Mouse (Mus musculus): ENCODE data around the gene Rab25.

The Rab25 gene

GRCm38 (mm10) chr3:88566536-88567061 lies 18.5 kb upstream of the Rab25 start:
- DNase-seq = no peak

GRCm38 (mm10) chr3:88566116-88566515 lies 18.0 kb upstream of the Rab25 start:
- DNase-seq = no peak

- no peak for DNase-seq
Observed at GRCm38 (mm10) chr3:88563966-88564365, 15.9 kb upstream of the Rab25 start.

DNA sequence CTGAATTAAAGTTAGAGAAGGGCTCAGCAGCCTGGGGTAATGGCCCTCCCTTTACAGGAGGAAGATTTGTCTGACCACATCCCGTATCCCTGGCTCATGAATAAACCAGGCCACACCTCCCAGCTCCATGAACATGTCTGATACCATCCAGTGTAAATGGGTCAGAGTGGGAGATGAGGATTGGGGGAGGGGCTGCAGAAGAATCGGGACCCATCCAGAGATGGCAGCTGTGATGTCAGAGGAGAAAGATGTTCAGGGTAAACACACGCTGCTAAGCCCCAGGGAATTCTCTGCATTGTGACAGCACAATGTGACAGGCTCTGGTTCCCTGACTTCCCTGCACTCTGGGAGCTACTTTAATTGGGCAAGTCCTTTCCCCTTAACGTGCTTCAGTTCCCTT lies 15.3 kb upstream of the Rab25 start:
- DNase-seq = peak; percentile 90

- peak; percentile 71 for DNase-seq
Observed at GRCm38 (mm10) chr3:88561989-88562388, 13.9 kb upstream of the Rab25 start.

DNA sequence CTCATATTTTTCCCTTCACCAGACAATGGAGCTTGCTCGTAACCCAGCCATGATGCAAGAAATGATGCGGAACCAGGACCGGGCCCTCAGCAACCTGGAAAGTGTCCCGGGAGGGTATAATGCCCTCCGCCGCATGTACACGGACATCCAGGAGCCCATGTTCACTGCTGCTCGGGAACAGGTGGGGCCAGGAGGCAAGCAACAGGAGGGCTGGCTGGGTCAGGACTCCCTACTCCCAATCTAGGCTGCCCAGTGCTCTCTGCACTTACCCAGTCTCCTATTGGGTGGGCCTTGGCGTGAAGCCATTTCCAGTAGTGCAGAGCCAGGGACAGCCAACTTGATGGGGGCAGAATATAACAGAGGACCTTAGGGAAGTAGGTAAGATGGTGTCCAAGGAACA lies 11.5 kb upstream of the Rab25 start:
- no peak for DNase-seq

- no peak for DNase-seq
Observed at GRCm38 (mm10) chr3:88556616-88557015, 8.5 kb upstream of the Rab25 start.

DNA sequence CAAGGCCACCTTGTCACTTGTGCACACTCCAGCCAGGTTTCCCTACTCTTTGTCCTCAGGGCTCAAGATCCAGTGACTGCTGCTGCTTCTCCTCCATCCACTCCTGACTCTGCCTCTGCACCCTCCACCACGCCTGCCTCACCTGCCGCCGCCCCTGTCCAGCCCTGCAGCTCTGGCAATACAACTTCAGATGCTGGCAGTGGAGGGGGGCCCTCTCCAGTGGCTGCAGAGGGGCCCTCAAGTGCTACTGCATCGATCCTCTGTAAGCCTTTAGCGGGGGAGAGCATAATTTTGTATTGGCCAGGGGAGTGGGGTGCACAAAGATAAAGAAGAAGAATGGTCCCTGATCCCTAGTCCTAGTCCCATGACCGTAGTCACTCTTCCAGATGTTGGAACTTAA lies 7.6 kb upstream of the Rab25 start:
- DNase-seq = no peak

DNA sequence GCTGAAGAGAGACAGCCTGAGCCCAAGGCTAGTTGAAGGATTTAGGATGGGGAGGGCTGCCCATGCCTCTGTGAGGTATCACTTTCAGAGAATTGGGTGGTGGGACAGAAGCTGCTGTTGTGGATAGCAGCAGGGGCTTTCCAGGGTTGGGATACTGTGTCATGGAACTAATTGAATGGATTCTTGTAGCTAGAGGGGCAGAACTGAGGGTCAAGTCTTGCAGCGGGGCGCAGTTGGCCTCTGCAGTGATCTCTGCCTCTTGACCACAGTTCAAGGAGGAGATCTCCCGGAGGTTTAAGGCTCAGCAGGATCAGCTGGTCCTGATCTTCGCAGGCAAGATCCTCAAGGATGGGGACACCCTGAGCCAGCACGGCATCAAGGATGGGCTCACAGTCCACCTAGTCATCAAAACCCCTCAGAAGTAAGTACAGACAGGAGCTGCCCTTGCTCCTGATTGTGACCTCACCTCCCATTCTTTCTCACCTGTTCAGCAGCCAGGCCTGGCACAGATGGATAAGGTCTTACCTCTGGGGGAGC lies 7.0 kb upstream of the Rab25 start:
- DNase-seq = no peak

DNA sequence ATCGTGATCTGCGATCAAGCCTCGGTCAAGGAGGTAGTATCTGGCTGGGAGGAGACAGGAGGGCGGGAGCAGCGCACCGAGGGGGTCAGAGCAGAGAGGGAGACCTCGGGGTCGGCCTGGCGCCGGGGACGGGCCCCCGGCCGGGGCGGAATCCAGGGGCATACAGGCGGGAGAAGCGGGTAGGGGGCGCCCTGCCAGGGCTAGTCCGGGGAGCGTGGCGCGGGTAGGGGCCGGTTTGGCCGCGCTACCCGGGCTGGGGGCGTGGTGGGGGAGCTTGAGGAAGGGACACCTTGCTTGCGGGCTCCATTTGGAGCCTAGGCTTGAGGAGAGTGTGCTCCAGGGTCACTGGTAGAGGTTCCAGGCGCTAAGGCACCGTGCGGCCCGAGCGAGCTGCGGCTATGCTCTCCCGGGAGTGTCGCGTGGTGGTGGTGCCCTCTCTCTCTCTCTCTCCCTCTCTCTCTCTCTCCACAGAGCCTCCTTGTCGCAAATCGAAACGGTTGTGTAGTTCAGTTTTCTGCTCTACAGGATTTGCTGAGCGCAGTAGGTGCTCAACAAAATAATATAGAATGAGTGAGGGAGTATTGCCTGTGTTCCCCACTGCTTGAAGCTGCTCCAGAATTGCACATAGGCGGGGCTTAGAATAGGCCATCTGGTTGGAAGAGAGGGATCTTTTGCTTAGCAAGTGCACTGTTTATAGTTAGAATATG lies 5.9 kb upstream of the Rab25 start:
- DNase-seq = peak; percentile 66

DNA sequence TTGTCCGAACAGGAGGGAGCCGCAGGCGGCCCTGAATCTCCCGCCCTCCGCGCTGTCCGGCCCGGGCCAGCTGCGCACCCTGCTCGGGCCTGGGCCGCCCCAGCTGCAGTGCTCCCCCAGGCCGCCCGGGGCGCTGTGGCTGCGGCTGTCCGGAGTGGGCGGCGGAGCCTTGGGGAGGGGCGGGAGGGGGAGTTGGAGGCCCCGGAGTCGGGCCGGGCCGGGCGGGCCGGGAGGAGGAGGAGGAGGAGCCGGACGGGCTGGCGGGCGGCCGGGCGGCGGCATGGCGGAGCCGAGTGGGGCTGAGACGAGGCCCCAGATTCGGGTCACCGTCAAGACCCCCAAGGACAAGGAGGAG lies 5.4 kb upstream of the Rab25 start, which contains the start of gene Ubqln4:
Gene Ubqln4, plus strand, starts transcription at position 234 of the 355 bp plus-strand sequence.
- DNase-seq = peak; percentile 95

DNA sequence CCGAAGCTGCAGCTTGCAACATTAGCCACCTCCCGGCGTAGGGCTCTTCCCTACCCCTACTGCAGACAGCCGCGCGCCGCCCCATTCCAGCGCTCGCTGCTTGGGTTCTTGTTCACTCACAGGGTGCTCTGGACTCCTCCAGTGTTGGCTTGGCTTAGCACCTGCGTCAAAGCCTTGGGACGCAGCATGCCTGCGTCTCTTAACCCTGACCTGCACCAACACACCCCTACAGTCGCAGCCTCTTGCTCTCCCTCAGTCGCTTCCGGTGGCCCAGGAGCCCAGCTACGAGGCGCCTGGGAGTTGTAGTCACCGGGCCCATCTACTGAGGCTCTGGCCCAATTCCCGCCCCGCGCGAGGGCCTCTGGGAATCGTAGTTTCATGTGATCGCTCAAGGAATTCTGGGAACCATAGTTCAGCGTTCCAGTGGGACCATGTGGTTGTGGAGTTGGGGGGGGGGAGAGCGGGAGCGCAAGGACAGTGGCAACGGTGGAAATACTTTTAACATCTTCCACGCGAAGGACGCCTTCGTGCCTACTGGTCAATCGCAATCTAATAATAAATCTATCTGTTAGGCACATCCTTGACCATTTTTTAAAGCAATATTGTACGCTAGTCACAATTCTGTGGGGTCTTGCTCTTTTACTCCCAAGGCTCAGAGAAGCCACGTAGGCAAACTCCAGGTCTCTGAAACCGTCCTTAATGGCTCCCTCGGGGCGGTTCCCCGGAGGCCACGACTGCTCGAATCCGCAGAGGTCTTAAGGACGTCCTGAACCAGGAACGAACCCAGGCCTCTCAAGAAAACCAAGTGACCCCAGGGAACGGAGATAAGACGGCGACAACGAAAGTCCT lies 4.8 kb upstream of the Rab25 start, which contains the start of gene Lamtor2:
Gene Lamtor2, minus strand, starts transcription at position 399 of the 849 bp plus-strand sequence.
- peak; percentile 99 for DNase-seq

- DNase-seq = no peak
Observed at GRCm38 (mm10) chr3:88552082-88552645, 4.1 kb upstream of the Rab25 start.

DNA sequence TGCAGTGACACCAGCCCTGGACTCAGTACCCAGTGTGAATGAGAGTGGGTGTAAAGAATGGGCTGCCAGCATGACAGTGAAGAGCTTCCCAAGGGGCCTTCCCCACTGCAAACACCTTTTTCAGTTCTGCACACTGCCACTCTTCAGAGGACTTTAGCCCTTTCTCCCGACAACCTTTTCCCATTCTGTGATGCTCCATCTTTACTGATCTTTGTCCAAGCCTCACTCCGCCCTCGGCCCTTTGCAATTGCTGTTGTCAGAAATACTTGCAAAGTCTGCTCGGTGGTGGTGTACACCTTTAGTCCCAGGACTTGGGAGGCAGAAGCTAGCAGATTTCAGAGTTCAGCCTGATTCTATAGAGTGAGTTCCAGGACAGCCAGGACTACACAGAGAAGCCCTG lies 3.5 kb upstream of the Rab25 start:
- DNase-seq = no peak

DNA sequence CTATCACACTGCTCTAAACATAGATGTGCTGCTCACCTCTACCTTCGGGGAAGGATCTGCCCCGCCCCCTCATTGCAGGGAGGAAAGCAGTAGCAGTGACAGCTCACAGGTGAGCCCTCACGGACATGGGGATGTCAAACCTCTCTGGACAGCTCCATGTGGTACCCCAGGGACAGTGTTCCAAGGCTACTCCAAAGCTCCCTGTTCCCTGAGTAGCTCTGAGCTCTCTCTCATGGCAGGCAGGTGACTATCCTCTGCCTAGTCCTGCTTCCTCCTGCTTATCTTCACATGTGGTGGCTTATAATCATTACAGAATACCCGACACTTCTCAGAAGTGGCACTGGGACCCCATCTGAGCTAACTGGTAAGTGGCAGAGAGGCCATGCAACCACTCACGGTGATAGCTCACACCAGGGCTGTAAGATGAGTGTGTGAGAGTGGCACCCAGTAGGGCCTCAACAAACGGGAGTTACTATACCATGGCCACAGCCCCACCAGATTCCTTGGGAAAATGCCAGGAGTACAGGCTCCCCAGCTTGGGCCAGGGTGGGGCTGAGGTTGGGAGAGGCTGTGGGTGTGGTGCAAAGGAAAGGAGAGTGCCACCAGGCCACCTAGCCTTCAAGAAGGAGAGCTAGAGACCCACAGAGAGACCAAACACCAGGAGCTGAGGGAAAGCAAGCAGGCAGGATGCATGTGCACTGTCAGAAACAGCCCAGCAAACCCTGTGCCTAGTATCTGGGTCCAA lies 1.3 kb downstream of the Rab25 start:
- no peak for DNase-seq

DNA sequence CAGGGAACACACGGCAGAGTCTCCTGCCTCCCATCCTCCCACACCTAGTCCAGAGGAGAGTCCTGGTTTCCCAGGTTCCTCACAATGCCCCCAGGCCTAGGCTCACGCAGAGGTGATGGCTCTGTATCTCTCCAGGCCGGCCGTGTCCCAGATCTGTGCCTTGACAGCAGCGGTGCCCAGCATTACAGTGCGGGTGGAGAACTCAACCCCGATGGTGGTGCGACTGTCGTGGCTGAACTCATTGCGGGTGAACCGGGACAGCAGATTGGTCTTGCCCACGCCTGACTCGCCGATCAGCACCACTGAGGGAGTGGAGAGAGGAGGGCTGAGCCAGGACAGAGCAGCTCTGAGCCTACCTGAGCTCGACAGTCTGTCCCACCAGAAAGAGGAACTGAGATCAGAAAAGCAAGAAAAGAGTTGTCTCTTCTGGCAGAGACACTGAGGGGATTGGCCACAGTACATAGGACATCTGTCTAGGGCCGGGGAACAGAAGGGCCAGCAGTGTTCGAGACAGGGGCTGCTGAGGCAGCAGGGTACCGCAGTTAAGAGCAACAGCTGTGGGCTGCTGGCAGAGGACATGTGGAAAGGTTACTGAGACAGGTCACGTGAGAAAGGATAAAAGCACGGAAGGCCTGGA lies 3.0 kb downstream of the Rab25 start:
- DNase-seq = no peak

GRCm38 (mm10) chr3:88544514-88544913 lies 3.6 kb downstream of the Rab25 start:
- DNase-seq = peak; percentile 66

- no peak for DNase-seq
Observed at GRCm38 (mm10) chr3:88543651-88544410, 4.3 kb downstream of the Rab25 start.

GRCm38 (mm10) chr3:88543174-88543573 lies 4.9 kb downstream of the Rab25 start:
- no peak for DNase-seq

- no peak for DNase-seq
Observed at GRCm38 (mm10) chr3:88542486-88542885, 5.6 kb downstream of the Rab25 start.
